Mouse (Mus musculus): ENCODE data around the gene Tbx15. TPM values are rescaled to one million over a fixed set of nuclear protein-coding genes. Genes with fewer than 3 reads are reported as not detected.

Gene Tbx15
- polyA plus RNA-seq, 1 experiment from 2014 or later = 26.5 TPM

GRCm38 (mm10) chr3:99310877-99311276, 70.7 kb downstream of the Tbx15 start:
- no peak overlapping the region for H3K4me3 ChIP-seq (replicated peaks)
- H3K9ac ChIP-seq (replicated peaks) = no peak overlapping the region
- no peak for ATAC-seq (ENCODE audit: insufficient number of reproducible peaks, insufficient read depth, low FRiP score, low TSS enrichment, low read depth)
- H3K27me3 ChIP-seq = no peaks in the 10 kb centered on the region
- 48% methylated on average over 2 of the region's 2 CpGs for WGBS
- no peaks in the 10 kb centered on the region for H3K9me3 ChIP-seq
- peaks cover 16% of the 10 kb centered on the region for H3K4me1 ChIP-seq (replicated peaks)
- no peak overlapping the region for H3K4me2 ChIP-seq
- H3K27ac ChIP-seq = no peak overlapping the region
- H3K36me3 ChIP-seq = peaks cover 42% of the 10 kb centered on the region

- peaks cover 53% of the 10 kb centered on the region for H3K36me3 ChIP-seq
- H3K27me3 ChIP-seq = no peaks in the 10 kb centered on the region
- H3K4me1 ChIP-seq (replicated peaks) = peaks cover 16% of the 10 kb centered on the region
- H3K9ac ChIP-seq (replicated peaks) = no peak overlapping the region
- 10% methylated on average over 7 of the region's 7 CpGs for WGBS
- no peak overlapping the region for H3K4me3 ChIP-seq (replicated peaks)
- no peak overlapping the region for H3K4me2 ChIP-seq
- ATAC-seq (ENCODE audit: insufficient number of reproducible peaks, insufficient read depth, low FRiP score, low TSS enrichment, low read depth) = peak; percentile 81; the same call in 1 of the 2 replicates
- H3K9me3 ChIP-seq = no peaks in the 10 kb centered on the region
- H3K27ac ChIP-seq = no peak overlapping the region
Measured at GRCm38 (mm10) chr3:99311943-99312635, 71.9 kb downstream of the Tbx15 start.

GRCm38 (mm10) chr3:99322345-99322744, 82.2 kb downstream of the Tbx15 start:
- no peaks in the 10 kb centered on the region for H3K27me3 ChIP-seq
- ATAC-seq (ENCODE audit: insufficient number of reproducible peaks, insufficient read depth, low FRiP score, low TSS enrichment, low read depth) = no peak
- WGBS = 97% methylated on average over 2 of the region's 2 CpGs
- peaks cover 26% of the 10 kb centered on the region for H3K4me1 ChIP-seq (replicated peaks)
- H3K9me3 ChIP-seq = no peaks in the 10 kb centered on the region
- H3K9ac ChIP-seq (replicated peaks) = no peak overlapping the region
- no peak overlapping the region for H3K27ac ChIP-seq
- H3K4me3 ChIP-seq (replicated peaks) = no peak overlapping the region
- H3K36me3 ChIP-seq = peaks cover 71% of the 10 kb centered on the region
- no peak overlapping the region for H3K4me2 ChIP-seq

- no peak overlapping the region for H3K27ac ChIP-seq
Measured at GRCm38 (mm10) chr3:99329316-99329715, 89.1 kb downstream of the Tbx15 start.

GRCm38 (mm10) chr3:99331086-99331485, 90.9 kb downstream of the Tbx15 start:
- Histone ChIP-seq H3K9me3 (no peaks in the 10 kb centered on the region), H3K4me2 (no peak overlapping the region), H3K27ac (no peak overlapping the region), H3K27me3 (no peaks in the 10 kb centered on the region), H3K9ac (replicated peaks) (no peak overlapping the region), H3K36me3 (peaks cover 83% of the 10 kb centered on the region), H3K4me1 (replicated peaks) (no peaks in the 10 kb centered on the region), H3K4me3 (replicated peaks) (no peak overlapping the region)
- no peak for ATAC-seq (ENCODE audit: insufficient number of reproducible peaks, insufficient read depth, low FRiP score, low TSS enrichment, low read depth)
- WGBS = 85% methylated on average over 8 of the region's 8 CpGs

More at GRCm38 (mm10) chr3:99329316-99329715, 89.1 kb downstream of the Tbx15 start:
- Histone ChIP-seq H3K4me1 (replicated peaks) (peaks cover 16% of the 10 kb centered on the region), H3K36me3 (peaks cover 74% of the 10 kb centered on the region), H3K9ac (replicated peaks) (no peak overlapping the region), H3K4me2 (no peak overlapping the region), H3K9me3 (no peaks in the 10 kb centered on the region), H3K27me3 (no peaks in the 10 kb centered on the region), H3K4me3 (replicated peaks) (no peak overlapping the region)
- ATAC-seq (ENCODE audit: insufficient number of reproducible peaks, insufficient read depth, low FRiP score, low TSS enrichment, low read depth) = no peak
- 88% methylated on average over 5 of the region's 5 CpGs for WGBS

- no peak for ATAC-seq (ENCODE audit: insufficient number of reproducible peaks, insufficient read depth, low FRiP score, low TSS enrichment, low read depth)
Measured at GRCm38 (mm10) chr3:99336866-99337265, 96.7 kb downstream of the Tbx15 start.

GRCm38 (mm10) chr3:99338756-99339155, 98.6 kb downstream of the Tbx15 start:
- H3K9me3 ChIP-seq = no peaks in the 10 kb centered on the region
- no peak for ATAC-seq (ENCODE audit: insufficient number of reproducible peaks, insufficient read depth, low FRiP score, low TSS enrichment, low read depth)
- H3K4me3 ChIP-seq (replicated peaks) = no peak overlapping the region
- no peaks in the 10 kb centered on the region for H3K4me1 ChIP-seq (replicated peaks)
- H3K36me3 ChIP-seq = peaks cover 79% of the 10 kb centered on the region
- H3K27me3 ChIP-seq = no peaks in the 10 kb centered on the region
- no peak overlapping the region for H3K4me2 ChIP-seq
- H3K9ac ChIP-seq (replicated peaks) = no peak overlapping the region
- WGBS = 72% methylated on average over 1 of the region's 1 CpGs
- H3K27ac ChIP-seq = no peak overlapping the region

More at GRCm38 (mm10) chr3:99336866-99337265, 96.7 kb downstream of the Tbx15 start:
- Histone ChIP-seq H3K9me3 (no peaks in the 10 kb centered on the region), H3K4me1 (replicated peaks) (no peaks in the 10 kb centered on the region), H3K4me3 (replicated peaks) (no peak overlapping the region), H3K4me2 (no peak overlapping the region), H3K9ac (replicated peaks) (no peak overlapping the region), H3K27ac (no peak overlapping the region), H3K36me3 (peaks cover 76% of the 10 kb centered on the region), H3K27me3 (no peaks in the 10 kb centered on the region)
- WGBS = 82% methylated on average over 2 of the region's 2 CpGs

GRCm38 (mm10) chr3:99340021-99340420, 99.8 kb downstream of the Tbx15 start:
- H3K4me2 ChIP-seq = no peak overlapping the region
- H3K9ac ChIP-seq (replicated peaks) = no peak overlapping the region
- H3K9me3 ChIP-seq = no peaks in the 10 kb centered on the region
- no peaks in the 10 kb centered on the region for H3K27me3 ChIP-seq
- H3K4me1 ChIP-seq (replicated peaks) = no peaks in the 10 kb centered on the region
- H3K4me3 ChIP-seq (replicated peaks) = no peak overlapping the region
- ATAC-seq (ENCODE audit: insufficient number of reproducible peaks, insufficient read depth, low FRiP score, low TSS enrichment, low read depth) = no peak
- H3K27ac ChIP-seq = no peak overlapping the region
- peaks cover 78% of the 10 kb centered on the region for H3K36me3 ChIP-seq
- WGBS = 90% methylated on average over 3 of the region's 3 CpGs

- Histone ChIP-seq H3K27me3 (no peaks in the 10 kb centered on the region), H3K4me3 (replicated peaks) (no peak overlapping the region), H3K9ac (replicated peaks) (no peak overlapping the region), H3K9me3 (no peaks in the 10 kb centered on the region), H3K4me1 (replicated peaks) (no peaks in the 10 kb centered on the region), H3K36me3 (no peaks in the 10 kb centered on the region), H3K4me2 (no peak overlapping the region), H3K27ac (no peak overlapping the region)
- ATAC-seq (ENCODE audit: insufficient number of reproducible peaks, insufficient read depth, low FRiP score, low TSS enrichment, low read depth) = no peak
- 81% methylated on average over 2 of the region's 2 CpGs for WGBS
Measured at GRCm38 (mm10) chr3:99379616-99380250, 139.6 kb downstream of the Tbx15 start.

- Histone ChIP-seq H3K9ac (replicated peaks) (no peak overlapping the region), H3K27me3 (no peaks in the 10 kb centered on the region), H3K27ac (no peak overlapping the region), H3K9me3 (no peaks in the 10 kb centered on the region), H3K4me2 (no peak overlapping the region), H3K4me3 (replicated peaks) (no peak overlapping the region), H3K4me1 (replicated peaks) (no peaks in the 10 kb centered on the region), H3K36me3 (no peaks in the 10 kb centered on the region)
- WGBS = 30% methylated on average over 4 of the region's 4 CpGs
- ATAC-seq (ENCODE audit: insufficient number of reproducible peaks, insufficient read depth, low FRiP score, low TSS enrichment, low read depth) = no peak
Measured at GRCm38 (mm10) chr3:99387127-99387526, 146.9 kb downstream of the Tbx15 start.
